In the genomic region with DNA sequence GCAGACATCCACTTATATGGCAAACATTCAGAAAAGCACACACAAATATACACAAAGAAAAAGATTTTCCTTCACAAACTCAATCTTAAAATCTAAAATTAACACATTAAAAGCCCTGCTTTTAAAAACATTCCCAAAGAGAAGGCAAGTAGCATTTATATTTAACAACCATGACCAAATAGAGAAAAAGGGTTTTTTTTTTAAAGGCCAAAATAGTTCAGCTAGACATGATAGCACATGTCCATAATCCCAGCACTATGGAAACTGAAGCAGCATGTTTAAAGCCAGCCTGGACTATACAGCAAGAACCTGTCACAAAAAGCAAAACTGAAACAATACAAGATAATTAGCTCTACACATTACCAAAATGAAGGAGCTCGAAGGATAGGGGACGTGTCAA, we compare ENCODE assay signal across 17 mouse cellular contexts.
"Had no signal": no experiment of that assay in that cellular context is flagged by ENCODE, and none has a peak within 500 bp of the region (broad histone marks: within the 10 kb centered on the region; RNA-seq: fewer than 3 reads in every experiment).

No protein-coding gene starts in this region.

- H3K4me3 ChIP-seq: neural tube, embryonic 12.5 days; neural tube, embryonic 13.5 days; neural tube, embryonic 15.5 days; stomach, embryonic 15.5 days had no signal

- H3K9ac ChIP-seq: neural tube, embryonic 12.5 days; neural tube, embryonic 13.5 days; neural tube, embryonic 15.5 days; stomach, embryonic 15.5 days had no signal

- H3K27ac ChIP-seq: neural tube, embryonic 12.5 days; neural tube, embryonic 13.5 days; neural tube, embryonic 15.5 days; stomach, embryonic 15.5 days; stomach, postnatal 0 days had no signal

- H3K9me3 ChIP-seq: neural tube, embryonic 12.5 days; neural tube, embryonic 13.5 days; neural tube, embryonic 15.5 days; stomach, embryonic 15.5 days had no signal

- H3K4me1 ChIP-seq: neural tube, embryonic 12.5 days; neural tube, embryonic 13.5 days; neural tube, embryonic 15.5 days; stomach, embryonic 15.5 days had no signal

- H3K4me2 ChIP-seq: neural tube, embryonic 12.5 days; neural tube, embryonic 13.5 days; neural tube, embryonic 15.5 days; stomach, embryonic 15.5 days had no signal

- DNase-seq: retina, postnatal 1 day; right cerebral cortex, adult 18-20 months; right cerebral cortex, postnatal 14 days; right cerebral cortex, postnatal 25 days; right cerebral cortex, postnatal 4 days; spleen, adult 18-20 months; thymus, adult 18-20 months; thymus, adult 2 months; thymus, postnatal 14 days; thymus, postnatal 25 days; thymus, postnatal 36 days; thymus, postnatal 4 days had no signal

- H3K27me3 ChIP-seq: neural tube, embryonic 12.5 days; neural tube, embryonic 13.5 days; neural tube, embryonic 15.5 days; stomach, embryonic 15.5 days had no signal

- H3K36me3 ChIP-seq: neural tube, embryonic 12.5 days; neural tube, embryonic 13.5 days; neural tube, embryonic 15.5 days; stomach, embryonic 15.5 days had no signal
